Mouse (Mus musculus): ENCODE measurements around the gene Ano8.

- TF ChIP-seq CTCF (IDR thresholded peaks at IDR 0.05; ENCODE audit: insufficient read depth, low read length) = no peak
- TF ChIP-seq POLR2A (IDR thresholded peaks at IDR 0.05; ENCODE audit: borderline replicate concordance, extremely low read depth, low read depth, low read length) = no peak
Measured at GRCm38 (mm10) chr8:71469411-71469810, 16.4 kb downstream of the Ano8 start.
